Mouse (Mus musculus) heart, postnatal 25 days (tissue): ENCODE data around the gene Dnajb14. TPM values are rescaled to one million over a fixed set of nuclear protein-coding genes. Genes with fewer than 3 reads are reported as not detected.

Source experiments
- DNase-seq: peaks from one replicate; pipeline ENCODE4 v3.0.0; 2022; ENCODE audit warnings: low spot score
- intact Hi-C: fragments of 180-260 bp; cut with DNase I; formaldehyde crosslinking; loops from one replicate; pipeline ENCODE4 v1.15.1; 2025
- total RNA-seq, 2 experiments: library from RNA; stranded (reverse); gene quantifications; 2 replicates each; pipeline ENCODE4 v1.2.3; 2021

The Dnajb14 gene
- total RNA-seq, 2 experiments from 2014 or later, result 10.7 to 10.8 TPM

DNA sequence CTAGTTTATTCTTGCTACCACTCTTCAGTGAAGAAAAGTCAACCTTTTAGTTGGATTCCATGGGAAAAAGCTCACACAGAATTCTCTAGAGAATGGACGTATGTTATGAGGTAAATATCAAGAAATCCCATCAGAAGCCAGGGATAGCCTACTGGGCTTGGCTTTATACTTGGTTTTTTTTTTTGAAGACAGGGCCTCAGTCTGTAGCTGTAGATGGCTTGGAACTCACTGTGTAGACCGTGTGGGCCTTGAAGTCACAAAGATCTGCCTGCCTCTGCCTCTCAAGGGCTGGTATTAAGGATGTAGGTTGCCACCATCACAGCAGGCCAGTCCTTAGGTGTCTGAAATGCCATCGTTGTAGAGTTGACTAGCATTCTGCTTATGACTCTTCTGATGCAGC lies 4.9 kb upstream of the Dnajb14 start:
- intact Hi-C loops, result no loop called here
- no peak for DNase-seq

DNA sequence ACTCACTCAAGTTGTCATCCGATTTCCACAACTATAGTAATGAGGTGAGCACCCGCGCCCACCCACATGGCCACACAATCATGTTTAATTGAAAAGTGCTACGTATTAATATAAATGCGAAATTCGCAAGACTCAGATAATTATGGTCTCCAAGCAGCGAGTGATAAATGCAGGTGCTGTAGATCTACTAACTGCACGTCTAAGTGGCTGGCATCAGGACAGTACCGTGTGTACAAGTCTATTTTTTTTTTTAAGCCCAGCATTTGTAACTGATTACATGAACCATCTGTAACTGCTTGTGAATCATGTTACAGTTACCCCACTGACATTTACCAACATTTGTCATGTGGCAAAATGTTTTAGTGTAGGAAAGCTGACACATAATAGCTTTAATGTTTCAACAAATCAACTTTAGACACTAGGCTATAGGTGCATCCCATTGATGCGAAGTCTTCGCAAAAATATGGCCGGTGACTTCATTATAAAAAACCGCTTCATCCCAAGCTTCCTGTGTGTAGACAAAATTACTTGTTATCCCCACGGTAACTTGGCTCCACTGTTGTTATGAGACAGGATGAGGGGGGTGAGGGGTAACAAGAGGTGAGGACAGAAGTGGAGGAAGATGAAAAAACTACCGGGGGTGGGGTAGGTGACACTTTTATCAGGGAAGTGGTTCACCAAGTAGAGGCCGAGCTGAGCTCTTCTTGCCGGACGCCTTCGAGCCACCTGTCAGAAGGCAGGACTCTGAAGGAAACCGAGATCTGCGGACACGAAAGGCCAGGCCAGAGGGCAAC lies 3.9 kb upstream of the Dnajb14 start:
- intact Hi-C loops, result no loop called here
- no peak for DNase-seq

DNA sequence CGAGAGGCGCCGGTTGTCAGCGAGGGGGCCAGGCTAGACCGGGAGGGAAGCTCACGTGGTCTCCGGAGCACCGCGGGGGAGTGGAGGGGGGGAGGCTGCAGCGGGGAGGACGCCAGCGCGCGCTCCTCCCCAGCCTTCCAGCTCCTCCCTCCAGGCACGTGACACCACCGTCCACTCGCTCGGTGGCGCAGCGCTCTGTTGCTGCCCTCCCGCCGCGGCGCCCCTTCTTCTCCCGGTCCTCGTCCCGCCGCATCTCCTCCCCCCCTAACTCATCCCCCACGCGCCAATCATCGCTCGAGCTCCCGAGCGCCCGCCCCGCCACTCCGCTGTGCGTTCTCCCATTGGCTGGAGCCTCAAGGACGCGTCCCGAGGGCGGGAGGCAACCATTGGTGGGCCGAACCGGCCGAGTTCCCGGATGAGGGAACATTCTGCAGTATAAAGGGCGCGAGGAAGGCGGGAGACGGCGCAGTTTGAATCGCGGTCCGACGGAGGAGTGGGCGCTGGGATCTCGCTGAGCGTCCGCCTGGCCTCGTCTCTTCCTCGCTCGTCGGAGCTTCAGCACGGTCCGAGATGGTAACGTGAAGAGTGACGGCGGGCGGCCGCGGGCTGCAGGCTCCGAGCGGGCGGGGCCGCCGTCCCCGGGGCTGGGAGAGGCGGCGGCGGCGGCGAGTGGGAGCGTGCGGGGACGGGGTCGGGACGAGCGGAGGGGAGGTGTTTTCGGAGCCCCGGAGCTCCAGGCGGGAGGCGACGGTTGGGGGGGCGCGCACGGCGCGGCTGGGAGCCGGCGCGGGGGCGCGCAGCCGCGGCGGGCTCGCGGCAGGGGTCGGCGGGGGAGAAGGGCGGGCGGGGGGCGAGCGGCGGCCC lies 3.1 kb upstream of the Dnajb14 start, which contains the start of gene H2afz:
Gene H2afz, plus strand, starts transcription at position 364 of the 864 bp plus-strand sequence.
- intact Hi-C loops, result no loop called here
- peak; percentile 97 for DNase-seq

DNA sequence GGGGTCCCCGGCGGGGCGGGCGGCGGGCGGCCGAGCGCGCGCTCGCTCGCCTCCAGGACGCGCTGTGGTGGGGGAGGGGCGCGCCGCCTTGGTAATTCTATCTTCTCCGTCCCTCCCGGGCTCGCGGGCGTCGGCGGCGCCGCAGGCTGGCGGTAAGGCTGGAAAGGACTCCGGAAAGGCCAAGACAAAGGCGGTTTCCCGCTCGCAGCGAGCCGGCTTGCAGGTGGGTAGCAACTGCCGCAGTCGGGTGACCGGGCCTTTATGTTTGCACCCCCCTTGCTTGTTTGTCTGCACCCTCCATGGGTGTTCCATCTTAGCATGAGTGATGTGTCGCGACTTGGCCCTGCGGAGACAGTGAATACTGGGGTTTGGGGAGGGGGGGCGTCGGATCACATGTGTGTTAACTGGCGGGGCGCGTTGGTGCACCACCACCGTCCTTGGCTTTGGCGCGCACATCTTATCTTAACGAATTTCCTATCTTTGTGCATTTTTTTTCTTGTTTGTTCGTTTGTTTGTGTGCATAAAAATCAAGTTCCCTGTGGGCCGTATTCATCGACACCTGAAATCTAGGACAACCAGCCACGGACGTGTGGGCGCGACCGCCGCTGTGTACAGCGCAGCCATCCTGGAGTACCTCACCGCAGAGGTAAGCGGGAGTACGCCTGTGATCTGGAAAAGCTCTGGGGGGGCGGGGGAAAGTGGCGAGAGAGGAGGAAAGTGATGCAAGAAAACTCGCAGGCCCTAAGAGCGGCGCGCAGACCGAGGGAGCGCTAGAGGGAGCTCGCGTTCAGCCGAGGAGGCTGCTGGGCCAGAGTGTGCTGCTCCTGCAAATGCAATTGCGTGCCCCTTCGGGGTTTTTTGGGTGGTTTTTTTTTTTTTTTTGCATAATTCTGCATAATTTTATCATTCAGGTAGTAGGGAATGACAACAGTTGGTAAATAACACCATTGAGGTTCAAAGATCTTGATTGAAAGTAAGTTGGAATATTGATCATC lies 2.2 kb upstream of the Dnajb14 start:
- DNase-seq, result peak; percentile 55
- intact Hi-C loops, result loop anchor here (5.0 kb wide), 1 partner anchor 127 kb away; no protein-coding TSS in a partner anchor

DNA sequence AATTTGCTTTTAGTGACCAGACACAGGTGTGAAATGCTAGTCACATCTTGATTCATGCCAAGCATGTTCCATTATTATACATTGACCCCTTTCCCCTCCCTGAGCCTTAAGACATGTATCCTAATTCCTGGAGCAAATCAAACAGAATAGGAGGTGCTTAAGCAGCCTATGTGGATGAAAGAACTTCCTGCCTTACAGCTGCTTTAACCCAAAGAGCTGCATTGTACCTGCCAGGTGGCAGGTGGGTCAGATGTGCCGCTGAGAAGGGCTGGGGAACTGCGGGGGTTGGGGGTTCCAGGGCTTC lies 390 bp upstream of the Dnajb14 start:
- intact Hi-C loops, result loop anchor here (1.0 to 5.0 kb wide), 3 partner anchors 52 to 275 kb away; partner anchors contain the start of gene Lamtor3
- no peak for DNase-seq

DNA sequence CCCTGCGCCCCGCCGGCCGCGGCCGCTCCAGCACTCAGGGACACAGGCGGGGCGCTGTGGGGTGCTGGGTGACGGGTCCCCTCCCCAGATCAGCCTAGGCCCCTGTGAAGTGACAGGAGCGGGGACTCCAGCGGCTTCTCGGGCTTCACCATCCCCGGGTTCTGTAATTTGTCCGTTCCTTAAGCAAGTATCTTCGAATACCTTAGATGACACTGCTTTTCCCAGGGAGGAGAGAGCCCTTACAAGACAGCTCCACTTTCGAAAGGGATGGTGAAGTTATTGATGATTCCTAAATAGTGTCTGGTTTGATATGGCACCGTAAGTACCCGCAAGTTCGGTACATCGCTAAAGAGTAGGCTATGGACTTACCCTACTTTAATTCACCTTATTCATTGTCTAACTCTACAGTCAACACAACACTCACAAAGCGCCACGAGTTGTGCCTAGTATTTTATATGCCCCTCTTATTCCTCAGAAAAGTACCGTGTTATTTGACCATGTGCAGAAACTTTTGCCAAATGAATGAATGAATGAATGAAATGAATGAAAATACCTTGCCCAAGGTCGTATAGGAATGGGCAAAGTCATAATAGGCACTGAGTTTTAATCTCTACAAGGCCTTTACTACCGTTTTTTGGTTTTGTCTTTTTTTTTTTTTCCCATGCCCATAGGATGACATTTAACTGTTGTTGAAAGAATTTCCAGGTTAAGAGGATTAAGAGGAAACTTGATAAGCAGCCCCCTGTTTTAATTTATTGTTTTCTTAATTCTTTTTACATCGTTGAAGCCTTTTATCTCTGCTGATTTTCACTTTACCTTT lies 829 bp downstream of the Dnajb14 start:
- intact Hi-C loops, result loop anchor here (5.0 kb wide), 1 partner anchor 124 kb away; no protein-coding TSS in a partner anchor
- DNase-seq, result no peak

DNA sequence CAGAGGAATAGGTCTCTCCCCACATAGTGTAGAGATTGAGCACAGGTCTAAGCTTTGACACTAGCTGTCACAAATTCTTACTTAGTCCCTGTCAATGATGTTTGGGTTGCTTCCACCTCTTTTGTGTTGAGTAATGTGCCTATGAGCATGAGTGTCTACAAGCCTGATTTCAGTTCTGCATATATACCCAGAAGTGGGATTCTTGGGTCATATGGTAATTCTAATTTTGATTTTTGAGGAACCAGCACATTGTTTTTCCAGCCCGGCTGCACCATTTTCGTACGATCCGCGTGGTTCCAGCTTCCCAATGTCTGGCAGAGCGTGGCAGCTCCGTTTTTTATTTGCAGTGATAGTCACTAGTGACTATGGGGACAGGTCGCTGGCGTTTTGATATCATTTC lies 1.9 kb downstream of the Dnajb14 start:
- no peak for DNase-seq
- intact Hi-C loops, result loop anchor here (5.0 kb wide), 1 partner anchor 123 kb away; no protein-coding TSS in a partner anchor

DNA sequence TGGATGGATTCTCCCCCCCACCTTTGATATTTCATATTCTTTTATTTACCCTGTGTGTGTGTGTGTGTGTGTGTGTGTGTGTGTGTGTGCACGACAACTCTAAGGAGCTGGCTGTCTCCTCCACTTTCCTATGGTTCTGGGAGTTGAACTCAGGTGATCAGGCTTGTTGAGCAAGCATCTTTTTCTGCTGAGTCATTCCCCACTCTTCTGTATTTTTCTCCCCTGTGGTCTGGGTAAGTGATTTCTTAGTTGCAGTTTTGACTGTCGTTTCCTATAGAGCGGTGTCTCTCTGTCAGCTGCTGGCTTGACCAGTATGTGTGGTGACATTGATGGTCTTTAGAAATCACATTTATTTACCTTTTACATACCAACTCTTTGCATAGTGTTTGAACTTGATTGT lies 11.8 kb downstream of the Dnajb14 start:
- no peak for DNase-seq
- intact Hi-C loops, result no loop called here

DNA sequence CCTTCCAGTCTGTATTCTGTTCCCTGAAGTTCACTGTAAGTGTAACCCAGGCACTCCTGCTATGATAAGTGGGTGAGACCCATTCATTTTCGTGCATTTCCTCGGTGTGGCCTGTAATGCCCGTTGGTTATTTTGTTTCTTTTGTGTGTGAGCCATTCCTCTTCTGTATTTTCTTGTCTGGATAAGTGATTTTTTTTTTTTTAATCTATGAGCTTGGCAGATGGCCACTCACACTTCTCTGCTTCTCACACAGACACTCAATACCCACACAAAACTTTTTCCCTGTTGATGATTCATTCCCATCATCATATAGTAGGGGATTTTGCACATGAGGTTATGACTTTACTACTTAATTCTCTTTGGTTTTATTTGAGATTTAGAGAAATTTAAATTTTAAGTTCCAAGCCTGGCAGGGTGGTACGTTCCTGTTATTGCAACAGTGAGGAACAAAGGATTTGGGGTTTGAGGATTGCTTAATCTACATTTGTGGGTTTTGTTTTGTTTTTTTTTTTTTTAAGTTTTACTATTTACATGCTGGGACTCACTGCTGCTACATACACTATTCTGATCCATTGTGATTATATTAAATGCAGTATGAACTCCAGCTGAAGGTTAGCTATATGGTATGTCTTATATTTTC lies 12.8 kb downstream of the Dnajb14 start:
- intact Hi-C loops, result no loop called here
- no peak for DNase-seq

DNA sequence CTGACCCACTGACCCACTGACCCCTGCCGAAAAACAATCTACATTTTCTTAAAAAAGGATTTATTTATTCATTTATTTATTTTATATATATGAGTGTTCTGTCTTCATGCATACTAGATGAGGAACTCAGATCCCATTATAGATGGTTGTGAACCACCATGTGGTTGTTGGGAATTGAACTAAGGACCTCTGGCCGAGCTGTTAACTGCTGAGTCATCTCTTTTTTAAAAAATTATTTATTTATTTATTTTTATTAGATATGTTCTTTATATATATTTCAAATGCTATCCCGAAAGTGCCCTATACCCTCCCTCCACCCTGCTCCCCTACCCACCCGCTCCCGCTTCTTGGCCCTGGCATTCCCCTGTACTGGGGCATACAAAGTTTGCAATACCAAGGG lies 13.6 kb downstream of the Dnajb14 start:
- no peak for DNase-seq
- intact Hi-C loops, result no loop called here

DNA sequence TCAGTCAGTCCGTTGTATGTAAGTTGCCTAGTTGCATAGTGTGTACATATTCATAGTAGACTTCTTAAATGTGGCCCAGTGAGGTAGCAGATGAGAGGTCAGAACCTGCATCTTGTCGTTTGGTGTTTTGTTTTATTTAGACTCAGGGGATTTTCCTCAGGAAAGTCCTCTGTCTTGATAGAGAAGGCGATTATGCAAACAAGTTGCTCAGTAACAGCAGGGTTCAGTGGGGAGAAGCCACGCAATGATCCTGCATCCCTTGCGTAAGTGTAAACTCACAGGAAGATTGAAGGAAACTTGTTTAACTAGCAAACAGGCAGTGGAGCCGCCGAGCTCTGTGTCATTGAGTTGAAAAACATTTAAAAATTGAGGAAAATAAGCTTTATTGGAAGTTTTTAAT lies 20.5 kb downstream of the Dnajb14 start:
- no peak for DNase-seq
- intact Hi-C loops, result no loop called here

DNA sequence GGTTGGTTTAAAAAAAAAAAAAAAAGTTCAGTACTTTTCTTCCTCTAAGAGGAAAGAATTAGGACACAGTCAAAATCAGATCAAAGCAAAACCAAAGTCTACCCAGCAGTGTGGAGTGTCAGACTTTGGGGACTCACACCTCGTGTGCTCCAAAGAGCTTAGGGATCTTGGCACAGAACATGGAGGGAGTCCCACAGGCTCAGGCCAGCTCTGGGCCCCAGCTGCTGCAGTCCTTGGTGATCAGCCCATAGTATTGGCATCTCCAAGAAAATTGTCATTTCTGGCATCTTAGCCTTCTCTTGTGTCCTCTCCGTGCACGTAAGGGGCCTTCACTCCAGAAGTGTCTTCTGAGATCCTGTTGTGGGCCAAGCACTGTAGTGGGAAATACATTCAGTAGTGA lies 23.6 kb downstream of the Dnajb14 start:
- no peak for DNase-seq

DNA sequence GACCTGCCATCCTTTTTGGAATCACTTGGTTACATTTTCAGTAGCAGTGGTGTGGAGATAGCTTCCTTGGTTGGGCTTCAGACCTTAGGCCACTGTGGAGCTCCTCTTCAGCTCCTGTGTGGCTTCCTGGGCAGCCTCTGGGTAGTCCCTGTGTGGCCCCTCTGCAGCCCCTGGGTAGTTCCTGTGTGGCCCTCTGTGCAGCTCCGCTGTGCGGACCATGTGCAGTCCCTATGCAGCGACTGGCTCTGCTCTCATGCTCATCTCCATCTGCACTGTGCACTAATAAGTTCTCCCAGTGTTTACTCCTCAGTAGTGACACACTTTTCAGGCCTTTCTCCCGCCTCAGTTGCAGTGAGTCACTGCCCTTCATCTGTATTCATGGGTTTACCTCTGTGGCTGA lies 24.6 kb downstream of the Dnajb14 start:
- DNase-seq, result no peak
- intact Hi-C loops, result no loop called here

More for the DNA sequence above, 23.6 kb downstream of the Dnajb14 start:
- intact Hi-C loops, result no loop called here

DNA sequence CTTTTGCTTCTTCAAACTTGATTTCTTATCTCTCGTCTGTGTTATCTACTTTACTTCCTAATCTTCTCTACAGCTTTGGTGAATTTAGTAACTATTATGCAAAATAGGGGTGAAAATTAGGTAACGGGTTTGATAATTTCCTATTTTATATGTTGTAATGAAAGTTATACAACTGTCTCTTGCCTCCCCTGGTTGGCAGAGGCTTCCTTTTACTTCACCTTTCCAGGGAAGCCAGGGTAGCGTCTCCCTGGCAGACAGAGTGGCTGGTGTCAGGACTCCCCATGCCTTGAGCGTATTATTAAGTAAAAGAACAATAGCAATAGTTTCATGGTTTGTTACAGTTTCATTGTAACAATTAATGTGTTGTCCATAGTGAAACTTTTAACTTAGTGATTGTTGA lies 26.3 kb downstream of the Dnajb14 start:
- DNase-seq, result no peak
- intact Hi-C loops, result no loop called here

DNA sequence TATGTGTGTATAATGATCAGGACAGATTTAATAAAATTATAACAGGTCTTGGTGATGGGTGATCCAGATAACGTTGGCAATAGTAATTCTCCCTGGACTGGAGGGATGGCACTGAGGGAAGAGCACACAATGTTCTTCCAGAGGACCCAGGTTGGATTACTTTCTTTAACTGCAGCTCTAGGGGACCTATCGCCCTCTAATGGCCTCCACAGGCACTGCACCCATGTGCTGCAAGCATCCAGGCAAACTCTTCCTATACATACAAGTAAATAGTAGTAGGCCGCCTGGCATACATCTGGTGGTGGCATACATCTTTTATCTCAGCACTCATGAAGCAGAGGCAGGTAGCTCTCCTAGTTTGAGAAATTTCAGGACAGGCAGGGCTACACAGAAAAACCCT lies 27.7 kb downstream of the Dnajb14 start:
- no peak for DNase-seq

DNA sequence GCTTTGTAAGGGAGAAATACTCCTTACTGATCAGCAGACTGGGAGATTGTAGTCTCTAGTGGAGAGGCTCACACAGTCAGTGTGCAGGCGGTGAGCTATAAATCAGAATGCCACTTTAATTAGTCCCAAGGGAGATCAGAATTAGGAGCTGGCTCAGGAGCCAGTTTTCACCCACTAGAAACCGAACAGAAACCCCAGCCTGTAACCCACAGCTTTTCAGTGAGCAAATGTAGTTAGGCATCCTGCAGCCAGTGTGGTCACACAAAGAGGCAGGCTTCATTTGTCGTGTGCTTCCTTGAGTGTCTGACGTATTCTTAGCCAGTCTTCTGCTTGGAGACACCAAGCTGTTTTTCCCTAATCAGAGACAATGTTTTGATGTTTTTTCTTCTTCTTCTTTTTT lies 28.9 kb downstream of the Dnajb14 start:
- no peak for DNase-seq
- intact Hi-C loops, result no loop called here

More for the DNA sequence above, 27.7 kb downstream of the Dnajb14 start:
- intact Hi-C loops, result no loop called here

DNA sequence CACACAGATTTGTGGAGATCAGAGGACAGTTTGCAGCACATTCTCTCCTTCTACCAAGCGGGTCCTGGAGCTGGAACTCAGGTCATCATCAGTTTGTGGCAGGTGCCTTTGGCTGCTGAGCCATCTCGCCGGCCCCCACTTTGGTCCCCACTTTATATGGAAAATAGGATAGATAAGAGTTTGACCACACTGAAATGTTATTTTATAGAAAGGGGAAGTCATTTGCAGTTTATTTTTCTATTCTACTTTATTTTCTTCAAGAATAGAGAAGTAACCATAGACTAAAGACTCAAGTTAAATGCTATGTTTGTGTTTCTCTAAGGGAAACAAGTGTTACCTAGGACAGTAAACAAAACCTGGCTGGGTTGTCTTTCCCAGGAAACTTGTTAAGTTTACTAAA lies 29.4 kb downstream of the Dnajb14 start:
- no peak for DNase-seq
- intact Hi-C loops, result no loop called here

DNA sequence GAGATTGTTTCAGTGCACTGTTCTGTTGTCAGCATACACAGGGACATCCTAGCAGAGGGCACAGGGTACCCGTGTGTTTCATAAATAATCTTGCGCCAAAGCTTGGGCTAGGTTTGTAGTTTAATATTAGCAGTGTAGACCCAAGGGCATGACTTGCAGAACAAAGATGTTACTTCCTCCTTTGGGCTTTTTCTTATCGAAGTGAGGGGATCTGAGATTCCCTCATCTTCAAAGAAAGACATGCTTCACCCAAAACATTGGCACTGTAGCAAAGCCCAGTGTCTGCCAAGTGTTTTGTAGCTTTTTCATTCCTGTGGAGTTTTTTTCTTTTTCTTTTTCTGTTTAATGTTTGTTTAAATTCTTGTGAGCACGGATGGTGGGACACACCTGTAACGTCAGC lies 30.2 kb downstream of the Dnajb14 start:
- DNase-seq, result no peak

DNA sequence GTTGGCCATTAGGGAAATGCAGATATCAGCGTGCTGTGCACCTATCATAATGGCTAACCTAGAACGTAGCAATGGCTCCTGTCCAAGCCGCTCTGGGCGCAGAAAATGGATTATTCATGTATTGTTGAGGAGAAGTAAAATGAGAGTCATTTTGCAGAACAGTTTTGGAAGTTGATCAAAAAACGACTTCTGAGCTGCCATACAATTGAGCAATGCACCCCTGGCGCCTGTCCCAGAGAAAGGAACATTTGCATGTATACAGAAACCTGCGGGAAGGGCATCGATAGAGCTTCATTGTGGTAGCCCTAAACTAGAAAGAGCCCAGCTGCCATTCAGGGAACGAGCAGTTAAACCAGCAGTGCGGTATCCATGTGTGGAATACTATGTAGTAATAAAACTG lies 32.7 kb downstream of the Dnajb14 start:
- intact Hi-C loops, result no loop called here
- no peak for DNase-seq

More for the DNA sequence above, 30.2 kb downstream of the Dnajb14 start:
- intact Hi-C loops, result no loop called here
